Mouse (Mus musculus) megakaryocyte, embryonic 14.5 days (primary cell): ENCODE measurements at regions not wholly inside any gene's neighbourhood (a gene's known extent, or its start where the extent isn't known, plus 50 kb on each side); places are given as distances from the start of the nearest gene placed in this dataset.

Experiments
- H3K27me3 ChIP-seq: replicated peaks from 2 replicates; pipeline ENCODE3; 2012; ENCODE audit warnings: inconsistent platforms
- H3K36me3 ChIP-seq: replicated peaks from 2 replicates; pipeline ENCODE3; 2012; ENCODE audit warnings: low read length, inconsistent platforms, mixed read lengths
- H3K4me1 ChIP-seq: 2 replicates; pipeline ENCODE4 v1.6.1; 2012; ENCODE audit warnings: inconsistent platforms
- H3K4me3 ChIP-seq: replicated peaks from 2 replicates; pipeline ENCODE3; 2012; ENCODE audit warnings: moderate library complexity, mild to moderate bottlenecking, inconsistent platforms
- H3K9me3 ChIP-seq: 2 replicates; pipeline ENCODE4 v1.6.1; 2012; ENCODE audit warnings: inconsistent platforms
- FLI1 ChIP-seq: IDR thresholded peaks from 2 replicates; pipeline ENCODE4 v1.6.1; 2012; ENCODE audit warnings: low read length, inconsistent platforms, mixed read lengths
- GATA1 ChIP-seq: IDR thresholded peaks from 3 replicates; pipeline ENCODE4 v1.6.1; 2012; ENCODE audit warnings: mixed read lengths, low read length, inconsistent platforms, borderline replicate concordance

GRCm38 (mm10) chr14:48815941-48816340, 142.3 kb upstream of the Otx2 start:
- H3K9me3 ChIP-seq, result no peaks in the 10 kb centered on the region
- no peak overlapping the region for H3K4me3 ChIP-seq
- no peaks in the 10 kb centered on the region for H3K27me3 ChIP-seq
- TF ChIP-seq GATA1, result no peak
- TF ChIP-seq FLI1, result no peak
- H3K4me1 ChIP-seq, result no peaks in the 10 kb centered on the region
- no peaks in the 10 kb centered on the region for H3K36me3 ChIP-seq

- H3K36me3 ChIP-seq, result no peaks in the 10 kb centered on the region
- no peaks in the 10 kb centered on the region for H3K27me3 ChIP-seq
- H3K4me3 ChIP-seq, result no peak overlapping the region
- H3K9me3 ChIP-seq, result no peaks in the 10 kb centered on the region; the same call in 1 of the 2 replicates
- no peaks in the 10 kb centered on the region for H3K4me1 ChIP-seq
- TF ChIP-seq FLI1 (no peak), GATA1 (no peak)
Measured at GRCm38 (mm10) chr14:48815231-48815728, 141.7 kb upstream of the Otx2 start.

GRCm38 (mm10) chr14:48812741-48813495, 139.3 kb upstream of the Otx2 start:
- Histone ChIP-seq H3K36me3 (no peaks in the 10 kb centered on the region), H3K9me3 (no peaks in the 10 kb centered on the region; the same call in 1 of the 2 replicates), H3K4me1 (no peaks in the 10 kb centered on the region), H3K27me3 (no peaks in the 10 kb centered on the region), H3K4me3 (no peak overlapping the region)
- TF ChIP-seq FLI1, result no peak
- TF ChIP-seq GATA1, result no peak

DNA sequence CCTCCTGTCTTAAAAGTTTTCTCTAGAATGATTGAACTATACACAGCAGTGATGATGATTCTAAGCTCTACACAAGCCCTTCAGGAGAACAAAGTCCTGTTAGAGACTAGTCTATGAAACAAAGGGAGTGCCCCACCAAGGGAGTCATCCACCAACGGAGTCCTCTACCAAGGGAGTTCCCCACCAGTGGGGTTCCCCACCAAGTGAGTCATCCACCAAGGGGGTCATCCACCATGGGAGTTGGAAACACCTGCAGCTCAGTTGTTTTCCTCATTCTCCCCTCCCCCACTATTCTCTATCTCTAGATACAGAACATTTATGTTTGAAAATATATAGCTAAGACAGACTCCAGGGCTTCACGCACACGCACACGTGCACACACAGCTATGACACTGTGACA, 130.5 kb upstream of the Otx2 start:
- no peak overlapping the region for H3K4me3 ChIP-seq
- H3K36me3 ChIP-seq, result no peaks in the 10 kb centered on the region
- no peaks in the 10 kb centered on the region for H3K4me1 ChIP-seq
- 0 out of 2 replicates have a peak, but pooled peaks cover 2% of the 10 kb centered on the region for H3K9me3 ChIP-seq
- no peaks in the 10 kb centered on the region for H3K27me3 ChIP-seq
- no peak for TF ChIP-seq FLI1
- no peak for TF ChIP-seq GATA1

DNA sequence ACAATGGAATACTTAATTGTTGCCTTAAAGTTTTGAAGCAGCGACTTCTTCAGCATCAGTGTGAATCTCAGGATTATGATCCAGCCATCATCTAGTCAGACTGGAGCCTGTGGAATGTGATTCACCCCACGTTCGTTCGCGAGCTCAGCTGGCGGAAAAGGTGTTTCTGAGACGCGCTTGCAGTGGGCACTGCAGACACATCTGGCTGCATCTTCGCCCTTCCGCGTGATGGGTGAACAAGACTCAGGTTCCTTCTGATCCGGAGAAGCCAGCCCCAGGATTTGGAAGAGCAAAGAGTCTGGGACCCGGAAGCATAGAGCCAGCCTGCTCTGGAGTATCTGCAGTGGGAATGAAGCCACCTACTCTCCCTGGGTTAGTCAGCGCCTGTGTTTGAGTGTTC, 127.7 kb upstream of the Otx2 start:
- Histone ChIP-seq H3K4me3 (no peak overlapping the region), H3K36me3 (no peaks in the 10 kb centered on the region), H3K4me1 (no peaks in the 10 kb centered on the region), H3K27me3 (no peaks in the 10 kb centered on the region), H3K9me3 (0 out of 2 replicates have a peak, but pooled peaks cover 6% of the 10 kb centered on the region)
- TF ChIP-seq FLI1, result no peak
- no peak for TF ChIP-seq GATA1

- Histone ChIP-seq H3K4me3 (no peak overlapping the region), H3K4me1 (no peaks in the 10 kb centered on the region), H3K27me3 (no peaks in the 10 kb centered on the region), H3K9me3 (0 out of 2 replicates have a peak, but pooled peaks cover 6% of the 10 kb centered on the region), H3K36me3 (no peaks in the 10 kb centered on the region)
- TF ChIP-seq FLI1 (no peak), GATA1 (no peak)
Measured at GRCm38 (mm10) chr14:48800857-48801256, 127.2 kb upstream of the Otx2 start.

DNA sequence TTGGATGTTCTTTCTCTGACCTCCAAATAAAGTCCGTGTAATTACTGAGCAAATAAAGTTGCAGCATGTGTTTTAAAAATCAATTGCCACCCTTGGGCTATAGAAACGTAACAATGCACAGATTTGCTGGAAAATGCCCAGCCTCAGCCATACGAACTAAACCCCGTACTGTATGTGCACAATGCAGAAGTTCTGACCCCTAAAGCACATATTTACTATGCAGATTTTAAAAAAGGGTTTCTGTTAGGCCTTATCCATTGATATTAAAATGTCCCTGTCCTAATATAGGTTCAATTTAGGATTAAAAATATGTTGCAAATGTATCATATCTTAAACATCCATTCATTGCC, 126.5 kb upstream of the Otx2 start:
- Histone ChIP-seq H3K4me1 (no peaks in the 10 kb centered on the region), H3K4me3 (no peak overlapping the region), H3K36me3 (no peaks in the 10 kb centered on the region), H3K9me3 (0 out of 2 replicates have a peak, but pooled peaks cover 6% of the 10 kb centered on the region), H3K27me3 (no peaks in the 10 kb centered on the region)
- TF ChIP-seq FLI1 (no peak), GATA1 (no peak)

GRCm38 (mm10) chr14:48799442-48800099, 126.0 kb upstream of the Otx2 start:
- Histone ChIP-seq H3K36me3 (no peaks in the 10 kb centered on the region), H3K27me3 (no peaks in the 10 kb centered on the region), H3K4me3 (no peak overlapping the region), H3K9me3 (0 out of 2 replicates have a peak, but pooled peaks cover 6% of the 10 kb centered on the region), H3K4me1 (no peaks in the 10 kb centered on the region)
- TF ChIP-seq FLI1 (no peak), GATA1 (no peak)

DNA sequence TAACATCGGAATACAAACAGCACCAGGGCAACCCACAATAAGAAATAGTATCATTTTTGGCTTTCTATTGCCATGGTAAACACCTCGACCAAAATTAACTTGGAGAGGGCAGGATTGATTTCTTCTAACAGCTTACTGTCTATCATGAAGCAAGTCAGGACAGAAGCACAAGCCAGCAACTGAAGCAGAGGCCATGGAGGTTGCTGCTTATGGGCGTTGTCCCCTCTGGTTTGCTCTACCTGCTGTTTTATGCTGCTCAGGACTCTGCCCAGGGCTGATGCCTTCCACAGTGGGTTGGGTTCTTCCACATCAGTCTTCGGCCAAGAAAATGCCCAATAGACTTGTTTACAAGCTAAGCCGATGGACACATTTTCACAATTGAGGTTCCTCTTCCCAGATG, 117.9 kb upstream of the Otx2 start:
- Histone ChIP-seq H3K27me3 (no peaks in the 10 kb centered on the region), H3K9me3 (no peaks in the 10 kb centered on the region), H3K4me3 (no peak overlapping the region), H3K4me1 (no peaks in the 10 kb centered on the region), H3K36me3 (no peaks in the 10 kb centered on the region)
- TF ChIP-seq FLI1, result no peak
- no peak for TF ChIP-seq GATA1

DNA sequence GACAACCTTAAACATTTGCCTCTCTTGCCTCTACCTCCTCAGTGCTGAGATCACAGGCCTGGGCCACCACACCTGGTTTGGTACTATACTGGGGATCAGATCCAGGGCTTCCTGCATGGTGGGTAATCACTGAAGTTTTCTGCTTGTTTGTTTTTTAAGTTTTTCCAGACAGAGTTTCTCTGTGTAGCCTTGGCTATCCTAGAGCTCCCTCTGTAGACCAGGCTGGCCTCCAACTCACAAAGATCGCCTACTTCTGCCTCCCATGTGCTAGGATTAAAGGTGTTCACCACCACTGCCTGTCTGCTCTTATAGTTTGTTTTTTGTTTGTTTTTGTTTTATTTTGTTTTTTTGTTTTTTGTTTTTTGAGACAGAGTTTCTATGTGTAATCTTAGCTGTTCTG, 105.7 kb upstream of the Otx2 start:
- no peaks in the 10 kb centered on the region for H3K9me3 ChIP-seq
- no peaks in the 10 kb centered on the region for H3K4me1 ChIP-seq
- no peaks in the 10 kb centered on the region for H3K27me3 ChIP-seq
- no peaks in the 10 kb centered on the region for H3K36me3 ChIP-seq
- TF ChIP-seq GATA1 (no peak), FLI1 (no peak)
- no peak overlapping the region for H3K4me3 ChIP-seq

- no peak for TF ChIP-seq GATA1
- TF ChIP-seq FLI1, result no peak
- no peak overlapping the region for H3K4me3 ChIP-seq
- H3K36me3 ChIP-seq, result no peaks in the 10 kb centered on the region
- H3K4me1 ChIP-seq, result no peaks in the 10 kb centered on the region
- no peaks in the 10 kb centered on the region for H3K27me3 ChIP-seq
- no peaks in the 10 kb centered on the region for H3K9me3 ChIP-seq
Measured at GRCm38 (mm10) chr14:48770832-48771231, 97.2 kb upstream of the Otx2 start.
